In the genomic region with DNA sequence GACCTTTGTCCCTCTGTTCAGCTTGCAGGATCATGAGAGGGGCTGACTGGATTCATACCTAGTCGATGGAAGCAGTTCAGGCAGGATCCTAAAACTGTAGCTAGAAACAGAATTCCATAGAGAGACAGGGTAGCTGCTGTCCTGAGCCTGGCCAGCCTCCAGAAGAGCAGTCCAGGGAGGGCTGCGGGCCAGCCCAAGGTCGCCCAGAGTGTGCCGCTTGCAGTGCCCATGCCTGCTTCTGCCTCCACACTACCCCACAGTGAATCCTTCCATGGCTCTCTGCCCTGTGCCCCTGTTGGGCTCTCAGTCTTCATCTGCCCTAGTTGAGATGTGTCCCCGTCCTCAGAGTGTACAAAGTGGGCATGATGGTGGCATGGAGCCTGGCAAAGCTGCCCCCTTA, we compare ENCODE assay signal across 10 mouse cellular contexts. TPM values are rescaled to one million over a fixed set of nuclear protein-coding genes. Genes with fewer than 3 reads are reported as not detected.
A peak's percentile ranks its signal among the peaks of the same experiment; 100 is the strongest.
DNase-seq lines count a peak whose midpoint lies in the region; ATAC-seq lines count a peak whose summit lies in the region.
"Had no signal": no experiment of that assay in that cellular context is flagged by ENCODE, and none has a peak within 500 bp of the region (broad histone marks: within the 10 kb centered on the region; RNA-seq: fewer than 3 reads in every experiment).

No protein-coding gene starts in this region.

- no peak overlapping the region for H3K4me3 ChIP-seq in heart, embryonic 13.5 days
- peak overlapping the region; percentile 47 for H3K4me3 ChIP-seq in megakaryocyte, embryonic 14.5 days (replicated peaks)

- H3K27ac ChIP-seq in heart, embryonic 13.5 days (replicated peaks): no peak overlapping the region

- H3K9ac ChIP-seq in heart, embryonic 13.5 days: peak overlapping the region; percentile 16; the same call in 1 of the 2 replicates

- 64% methylated on average over 5 of the region's 5 CpGs for WGBS in heart, embryonic 13.5 days

- ATAC-seq in heart, embryonic 13.5 days (ENCODE audit: extremely low read depth, insufficient number of reproducible peaks, low FRiP score, low TSS enrichment): no peak
- ATAC-seq in megakaryocyte, adult 5-6 weeks (ENCODE audit: poor library complexity, severe bottlenecking): no peak
- ATAC-seq: forebrain, embryonic 14.5 days had no signal

- H3K4me1 ChIP-seq in heart, embryonic 13.5 days: peaks cover 16% of the 10 kb centered on the region
- peaks cover 100% of the 10 kb centered on the region for H3K4me1 ChIP-seq in megakaryocyte, embryonic 14.5 days

- H3K9me3 ChIP-seq in heart, embryonic 13.5 days: no peaks in the 10 kb centered on the region
- H3K9me3 ChIP-seq in megakaryocyte, embryonic 14.5 days: no peaks in the 10 kb centered on the region

- no peaks in the 10 kb centered on the region for H3K36me3 ChIP-seq in heart, embryonic 13.5 days
- peaks cover 100% of the 10 kb centered on the region for H3K36me3 ChIP-seq in megakaryocyte, embryonic 14.5 days (replicated peaks; ENCODE audit: low read length)

- H3K27me3 ChIP-seq in heart, embryonic 13.5 days (replicated peaks): peaks cover 74% of the 10 kb centered on the region
- H3K27me3 ChIP-seq in megakaryocyte, embryonic 14.5 days (replicated peaks): peaks cover 18% of the 10 kb centered on the region

- H3K4me2 ChIP-seq in heart, embryonic 13.5 days: no peak overlapping the region

- no peak for DNase-seq in heart, adult 8-10 months (ENCODE audit: low spot score)
- DNase-seq in cerebellum, adult 8-10 months: peak; percentile 85
- DNase-seq in kidney, postnatal 25 days: peak; percentile 70 to 86
- no peak for DNase-seq in layer of hippocampus, adult 11-12 months (ENCODE audit: low spot score)
- no peak for DNase-seq in retina, postnatal 1 day
- DNase-seq: embryo, embryonic 11 days had no signal

RNA-seq across cellular contexts. Expression of a gene that starts 7.8 kb away (rescaled TPM):
- 0.46 and 0.72 TPM in 2 replicates for polyA plus RNA-seq in heart, embryonic 13.5 days (2015; fragmentation: Nextera tagmentation; extraction: Ambion mirVana)
- total RNA-seq in heart, adult 8-10 months (2022): 1 to 10 TPM; 2.8 to 4.7 (median 3.8) TPM
- polyA plus RNA-seq in megakaryocyte, embryonic 14.5 days (2012; ENCODE audit: insufficient read depth, low replicate concordance): 56.5 and 164 TPM in 2 replicates
- total RNA-seq in megakaryocyte, adult 5-6 weeks (2015): 0.36 and 0.85 TPM in 2 replicates
- 0.26 TPM in 1 of 2 replicates, not detected in the other for total RNA-seq in megakaryocyte, adult 5-6 weeks (2017)

RNA-seq across cellular contexts. Expression of a gene that starts 45.2 kb away (rescaled TPM):
- polyA plus RNA-seq in heart, embryonic 13.5 days (2015; fragmentation: Nextera tagmentation; extraction: Ambion mirVana): 6.8 and 8.0 TPM in 2 replicates
- total RNA-seq in heart, adult 8-10 months (2022): 10 to 100 TPM; 12.9 to 36.7 (median 16.9) TPM
- polyA plus RNA-seq in megakaryocyte, embryonic 14.5 days (2012; ENCODE audit: insufficient read depth, low replicate concordance): 45.8 and 90.5 TPM in 2 replicates
- 1.3 and 2.2 TPM in 2 replicates for total RNA-seq in megakaryocyte, adult 5-6 weeks (2015)
- 5.7 and 9.8 TPM in 2 replicates for total RNA-seq in megakaryocyte, adult 5-6 weeks (2017)

Comparison
In these comparisons a context has a peak if more than half of its experiments do, and no peak if none do; other contexts are left out.
1. DNase-seq: peak in cerebellum, adult 8-10 months (single experiment) and kidney, postnatal 25 days (2 of 2); none in heart, adult 8-10 months (single experiment), layer of hippocampus, adult 11-12 months (single experiment) and retina, postnatal 1 day (single experiment).